Mouse (Mus musculus) CD8-positive naive resting alpha-beta T cell, adult 2 months (primary cell): ENCODE results near the gene Smpd3.
A peak's percentile ranks its signal among the peaks of the same experiment; 100 is the strongest.

Experiments used
- DNase-seq, 2 experiments: peaks; one replicate each; pipeline ENCODE4 v3.0.0; 2022; ENCODE audit warnings: low read depth in 2 of 2, low spot score in 2 of 2

Smpd3 gene

GRCm38 (mm10) chr8:106337852-106338521 is at the start of gene Smpd3:
Smpd3 (minus strand) TSS chr8:106337988.
- peak; percentile 83 to 88 for DNase-seq

- no peak for DNase-seq
Observed at GRCm38 (mm10) chr8:106381026-106381425, 43.2 kb upstream of the Smpd3 start.

GRCm38 (mm10) chr8:106379357-106379756 is 41.6 kb upstream of the Smpd3 start:
- no peak for DNase-seq

- DNase-seq, result no peak
Observed at GRCm38 (mm10) chr8:106378501-106379048, 40.8 kb upstream of the Smpd3 start.

- no peak for DNase-seq
Observed at GRCm38 (mm10) chr8:106376862-106377261, 39.1 kb upstream of the Smpd3 start.

GRCm38 (mm10) chr8:106375957-106376356 is 38.2 kb upstream of the Smpd3 start:
- DNase-seq, result no peak

- DNase-seq, result no peak
Observed at GRCm38 (mm10) chr8:106369069-106369468, 31.3 kb upstream of the Smpd3 start.

DNA sequence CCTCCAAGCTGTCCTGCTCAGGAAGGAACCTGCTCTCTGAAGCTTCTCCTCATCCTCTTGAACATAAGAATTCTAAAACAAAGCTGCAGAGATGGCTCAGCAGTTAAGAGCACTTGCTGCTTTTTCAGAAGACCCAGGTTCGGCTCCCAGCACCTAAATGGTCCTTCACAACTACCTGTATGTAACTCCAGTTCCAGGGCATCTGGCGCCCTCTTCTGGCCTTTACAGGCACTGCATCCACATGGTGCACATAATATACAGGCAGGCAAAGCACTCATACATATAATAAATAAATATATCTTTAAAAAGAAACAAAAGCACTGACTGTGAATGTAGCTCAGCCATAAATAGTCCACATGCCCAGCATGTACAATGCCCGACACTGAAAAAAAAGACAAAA is 30.7 kb upstream of the Smpd3 start:
- DNase-seq, result no peak

GRCm38 (mm10) chr8:106364837-106365236 is 27.0 kb upstream of the Smpd3 start:
- DNase-seq, result no peak

DNA sequence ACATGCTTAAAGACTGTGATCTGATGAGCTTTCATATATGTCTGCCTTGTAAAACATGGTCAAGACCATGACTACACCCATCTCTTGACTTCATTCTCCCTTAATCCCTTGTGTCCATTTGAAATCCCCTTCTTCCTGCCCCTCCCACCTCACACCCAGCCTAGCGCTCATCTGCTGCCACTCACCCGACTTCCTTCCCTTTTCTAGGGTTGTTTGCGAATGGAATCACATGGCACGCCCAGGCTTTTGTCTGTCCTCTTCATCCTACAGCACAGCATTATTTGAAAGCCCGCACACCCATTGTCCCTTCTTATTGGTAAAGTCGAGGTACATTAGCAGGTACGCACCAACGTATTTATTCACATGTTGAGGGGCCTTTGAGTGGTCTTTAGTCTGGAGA is 26.5 kb upstream of the Smpd3 start:
- DNase-seq, result no peak

DNA sequence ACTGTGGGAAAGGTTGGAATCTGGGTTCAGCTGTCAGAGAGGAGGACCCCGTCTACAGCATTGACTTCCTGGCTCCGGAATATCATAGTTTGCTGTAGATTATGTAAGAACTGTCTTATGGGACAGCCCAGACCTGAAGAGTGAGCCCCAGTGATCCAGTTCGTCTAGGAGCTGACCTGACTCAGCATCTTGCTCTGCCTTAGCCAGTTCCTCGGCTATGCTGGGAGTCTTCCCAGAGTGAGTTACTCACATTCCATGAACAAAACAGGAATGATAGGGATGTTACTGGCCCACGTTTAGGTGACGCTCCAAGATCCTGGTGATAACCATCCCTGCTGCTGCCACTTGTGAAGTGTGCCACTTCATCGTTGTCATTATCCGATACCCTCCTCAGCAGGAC is 25.5 kb upstream of the Smpd3 start:
- DNase-seq, result no peak

DNA sequence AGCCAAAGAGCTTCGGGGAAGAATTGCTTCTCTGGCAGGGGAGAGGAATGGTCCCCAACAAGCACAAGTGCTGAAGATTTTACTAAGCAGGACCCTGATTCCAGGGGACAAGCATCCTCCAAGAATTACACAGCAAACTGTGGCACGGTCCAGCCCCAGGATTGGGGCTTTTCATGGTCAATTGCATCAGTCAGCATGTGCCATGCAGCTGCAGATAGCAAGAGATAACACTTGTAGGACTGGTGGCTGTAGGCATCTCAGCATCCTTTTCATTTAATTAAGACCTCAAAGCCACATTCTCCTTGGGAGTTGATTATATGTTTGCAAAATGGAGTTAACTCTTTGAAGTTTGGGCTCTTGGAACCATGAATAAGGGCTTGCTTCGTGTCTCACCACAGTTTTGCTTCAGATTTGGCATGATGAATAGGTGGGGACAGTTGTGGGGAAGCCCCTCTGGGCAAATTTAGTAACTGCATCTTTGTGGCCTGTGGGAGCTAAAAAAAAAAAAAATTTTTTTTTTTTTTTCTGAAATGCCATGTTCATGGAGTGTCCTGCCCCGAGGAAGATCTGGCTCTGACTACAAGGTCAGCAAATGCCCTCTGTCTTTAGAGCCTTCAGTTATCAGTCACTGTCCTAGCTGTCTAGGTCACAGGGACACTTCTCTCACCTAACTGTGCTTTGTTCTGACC is 22.0 kb upstream of the Smpd3 start:
- no peak for DNase-seq

DNA sequence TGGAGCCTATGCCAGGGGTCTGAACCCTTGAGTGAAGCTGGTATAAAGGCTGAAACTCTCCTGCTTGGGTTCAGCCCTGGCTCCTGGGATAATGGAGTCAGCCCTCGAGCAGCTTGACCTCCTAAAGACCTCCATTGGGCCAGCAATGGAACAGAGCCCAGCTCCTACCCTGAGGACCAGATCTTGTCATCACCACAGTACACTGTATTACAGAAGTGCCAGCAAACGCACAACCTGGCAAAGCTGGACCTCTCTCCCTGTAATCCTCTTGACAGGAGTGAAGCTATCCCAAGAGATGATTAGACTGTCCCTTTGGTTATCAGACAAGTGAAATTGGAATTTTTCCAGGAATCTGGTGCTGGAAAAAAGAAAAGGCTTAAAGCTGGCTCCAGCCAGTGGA is 13.3 kb upstream of the Smpd3 start:
- no peak for DNase-seq

DNA sequence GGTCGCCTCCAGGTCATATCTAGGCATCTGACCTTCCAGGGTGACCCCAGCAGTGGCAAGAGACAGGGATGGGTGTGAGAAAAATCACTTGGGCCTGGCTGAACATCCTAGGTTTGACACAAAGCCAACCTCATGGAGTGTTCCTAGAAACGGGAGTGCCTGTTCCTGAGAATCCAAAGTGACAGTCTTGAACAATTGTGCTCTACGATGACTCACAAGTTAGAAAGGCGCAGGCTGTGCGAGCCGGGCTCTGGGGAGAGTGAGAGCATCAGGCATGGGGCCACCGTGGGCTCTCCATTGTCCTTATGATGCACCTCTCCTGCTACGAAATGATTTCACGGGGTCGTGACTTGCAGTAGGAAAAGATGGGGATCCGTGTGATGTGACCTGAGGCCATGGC is 11.6 kb upstream of the Smpd3 start:
- DNase-seq, result no peak

GRCm38 (mm10) chr8:106346123-106346522 is 8.3 kb upstream of the Smpd3 start:
- no peak for DNase-seq

GRCm38 (mm10) chr8:106343471-106343870 is 5.7 kb upstream of the Smpd3 start:
- DNase-seq, result no peak

- DNase-seq, result no peak
Observed at GRCm38 (mm10) chr8:106342828-106343227, 5.0 kb upstream of the Smpd3 start.

DNA sequence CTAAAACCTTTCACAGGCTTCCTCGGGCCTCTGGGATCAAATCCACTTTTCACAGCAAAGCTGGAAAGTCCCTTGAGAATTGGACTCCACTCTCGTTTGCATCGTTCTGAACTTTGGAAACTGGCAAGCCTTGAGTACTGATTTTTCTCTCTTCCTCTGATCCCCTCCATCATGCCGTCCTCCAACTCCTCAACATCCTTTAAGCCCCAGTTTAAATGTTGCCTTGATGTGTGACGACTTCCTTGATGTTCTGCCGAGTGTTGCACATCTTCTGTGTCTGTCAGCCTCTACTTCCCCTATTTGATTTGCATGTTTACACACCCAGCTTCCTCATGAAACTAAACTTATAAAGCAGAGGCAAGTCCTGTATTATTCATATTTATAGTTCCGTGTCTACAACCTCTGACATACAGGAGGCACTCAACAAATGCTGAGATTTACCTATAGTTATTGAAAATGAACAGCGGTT is 987 bp upstream of the Smpd3 start:
- no peak for DNase-seq

DNA sequence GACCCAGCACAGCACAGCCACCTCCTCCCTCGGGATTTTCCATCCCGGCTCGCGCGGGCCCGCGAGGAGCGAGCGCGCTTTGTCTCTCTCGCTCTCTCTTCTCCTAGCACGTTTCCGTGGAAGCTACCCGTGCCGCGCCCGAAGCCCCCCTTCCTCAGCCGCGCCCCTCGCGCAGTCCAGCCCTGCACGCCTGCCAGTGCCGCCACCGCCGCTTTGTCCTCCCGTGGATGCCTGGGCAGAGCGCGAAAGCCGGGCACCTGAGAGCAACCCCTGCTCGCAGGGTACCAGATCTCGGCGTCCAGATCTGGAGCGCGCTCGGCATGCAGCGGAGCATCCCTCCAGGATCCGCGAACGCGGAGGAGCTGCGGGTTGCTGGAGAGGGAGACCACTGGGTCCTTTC is 1.2 kb downstream of the Smpd3 start:
- no peak for DNase-seq

DNA sequence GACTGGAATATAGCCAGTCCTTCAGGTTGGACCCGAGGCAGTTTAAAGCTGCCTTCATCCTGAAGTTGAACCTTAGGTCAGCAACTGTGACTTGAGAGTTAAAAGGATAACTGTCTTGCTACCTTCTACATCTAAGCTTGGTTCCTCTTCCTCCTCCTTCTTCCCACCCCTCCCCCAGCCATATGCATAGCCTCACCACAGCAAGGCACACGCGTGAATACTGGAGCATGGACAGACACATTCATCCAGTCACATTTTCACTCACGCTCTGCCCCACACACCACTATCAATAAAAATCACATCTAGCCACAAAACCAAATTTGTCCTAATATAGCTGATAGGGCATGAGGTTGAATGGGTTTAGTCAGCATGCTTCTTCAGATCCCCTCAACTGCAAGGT is 1.8 kb downstream of the Smpd3 start:
- DNase-seq, result no peak

DNA sequence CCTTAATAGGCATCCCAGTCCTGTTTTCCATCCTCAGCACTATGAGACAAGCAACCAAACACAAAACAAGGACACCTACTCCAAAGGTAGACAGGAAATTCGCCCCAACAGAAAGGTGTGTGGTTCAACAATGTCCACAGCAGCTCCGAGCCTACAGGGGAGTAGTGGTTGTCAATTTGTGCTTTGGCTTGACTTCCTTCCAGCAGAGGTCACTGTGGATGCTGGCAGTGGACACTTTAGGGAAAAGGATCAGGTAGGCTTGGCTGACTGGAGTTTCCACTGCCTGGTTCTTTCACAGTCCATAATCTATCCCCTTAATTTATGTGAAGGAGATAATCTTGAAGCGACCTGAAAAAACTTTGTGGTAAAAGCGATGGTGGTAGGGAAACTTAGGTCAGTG is 2.6 kb downstream of the Smpd3 start:
- DNase-seq, result no peak

DNA sequence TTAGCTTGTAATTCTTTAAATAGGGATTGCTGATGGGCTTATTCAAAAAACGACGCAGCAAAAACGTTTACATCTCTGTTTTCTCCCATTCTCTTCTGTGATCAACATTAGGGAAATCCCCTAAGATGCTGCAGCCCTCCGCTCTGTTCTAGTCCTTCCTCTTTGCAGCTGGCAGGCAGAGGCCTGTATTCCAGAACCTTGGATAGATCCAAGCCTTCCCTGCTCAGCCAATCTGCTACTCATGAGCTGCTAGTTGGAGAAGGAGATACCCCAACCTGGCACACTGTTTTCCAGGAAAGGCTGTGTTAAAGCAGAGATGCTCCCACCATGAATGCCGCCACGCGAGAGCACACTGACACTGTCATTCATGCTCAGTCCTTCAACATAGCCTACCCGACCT is 4.4 kb downstream of the Smpd3 start:
- DNase-seq, result no peak

DNA sequence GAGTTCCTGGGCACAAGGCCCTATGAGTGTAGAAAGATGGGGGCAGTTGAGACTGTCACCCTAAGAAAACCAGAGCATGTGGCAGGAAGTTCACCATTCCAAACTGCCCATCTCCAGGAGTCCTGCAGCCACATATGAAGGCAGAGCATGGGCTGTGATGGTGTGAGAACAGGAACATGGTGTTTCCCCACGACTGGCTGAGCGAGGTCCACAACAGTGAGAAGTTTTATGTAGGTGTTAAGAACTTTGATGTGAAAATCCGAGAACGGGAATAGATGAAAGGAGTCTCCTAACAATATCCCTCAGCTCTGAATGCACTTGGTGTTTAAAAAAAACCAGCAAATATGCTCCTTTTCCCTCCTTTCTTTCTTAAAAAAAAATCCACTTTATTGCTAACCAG is 5.3 kb downstream of the Smpd3 start:
- DNase-seq, result no peak
